Mouse (Mus musculus) midbrain, embryonic 13.5 days (tissue): ENCODE measurements around the gene Gm49318. TPM values are rescaled to one million over a fixed set of nuclear protein-coding genes. Genes with fewer than 3 reads are reported as not detected.

Experiments used
- ATAC-seq: fragments of 200-750 bp; cut with Nextera tagmentation; 2 replicates; pipeline ENCODE4 v1.8.0; 2017; ENCODE audit warnings: mild to moderate bottlenecking, moderate TSS enrichment, moderate library complexity
- H3K27ac ChIP-seq: fragments of 300-500 bp; sonication (generic); 2 replicates; pipeline ENCODE4 v1.5.1; 2015; ENCODE audit warnings: inconsistent platforms, mild to moderate bottlenecking, moderate library complexity
- H3K27me3 ChIP-seq: fragments of 300-500 bp; sonication (generic); 2 replicates; pipeline ENCODE4 v1.6.1; 2015; ENCODE audit warnings: mild to moderate bottlenecking, inconsistent platforms
- H3K36me3 ChIP-seq: fragments of 300-500 bp; sonication (generic); 2 replicates; pipeline ENCODE4 v1.6.1; 2015; ENCODE audit warnings: mild to moderate bottlenecking, inconsistent platforms
- H3K4me1 ChIP-seq: fragments of 300-500 bp; sonication (generic); replicated peaks from 2 replicates; pipeline ENCODE4 v1.6.1; 2015; ENCODE audit warnings: inconsistent platforms
- H3K4me2 ChIP-seq: fragments of 300-500 bp; sonication (generic); replicated peaks from 2 replicates; pipeline ENCODE4 v1.6.1; 2015; ENCODE audit warnings: moderate library complexity, mild to moderate bottlenecking, inconsistent platforms
- H3K4me3 ChIP-seq: fragments of 300-500 bp; sonication (generic); replicated peaks from 2 replicates; pipeline ENCODE4 v1.5.1; 2015; ENCODE audit warnings: mild to moderate bottlenecking, inconsistent platforms
- H3K9ac ChIP-seq: fragments of 300-500 bp; sonication (generic); replicated peaks from 2 replicates; pipeline ENCODE4 v1.6.1; 2015; ENCODE audit warnings: mild to moderate bottlenecking, inconsistent platforms
- H3K9me3 ChIP-seq: fragments of 300-500 bp; sonication (generic); 2 replicates; pipeline ENCODE4 v1.6.1; 2016; ENCODE audit warnings: mild to moderate bottlenecking, inconsistent platforms
- WGBS: fragments of 180-500 bp; shearing (Covaris S2); methylation state at CpG from one replicate; pipeline ENCODE4 v1.1.7; 2015; 5-methylcytosine and 5-hydroxymethylcytosine counted together
- polyA plus RNA-seq: library from polyadenylated mRNA; unstranded; fragments of >200 nt; fragmentation: Nextera tagmentation; extraction: Ambion mirVana; gene quantifications from 2 replicates; pipeline ENCODE4 v1.2.1, GENCODE M21; 2015

Gm49318 gene
- polyA plus RNA-seq, 1 experiment from 2014 or later: not detected

DNA sequence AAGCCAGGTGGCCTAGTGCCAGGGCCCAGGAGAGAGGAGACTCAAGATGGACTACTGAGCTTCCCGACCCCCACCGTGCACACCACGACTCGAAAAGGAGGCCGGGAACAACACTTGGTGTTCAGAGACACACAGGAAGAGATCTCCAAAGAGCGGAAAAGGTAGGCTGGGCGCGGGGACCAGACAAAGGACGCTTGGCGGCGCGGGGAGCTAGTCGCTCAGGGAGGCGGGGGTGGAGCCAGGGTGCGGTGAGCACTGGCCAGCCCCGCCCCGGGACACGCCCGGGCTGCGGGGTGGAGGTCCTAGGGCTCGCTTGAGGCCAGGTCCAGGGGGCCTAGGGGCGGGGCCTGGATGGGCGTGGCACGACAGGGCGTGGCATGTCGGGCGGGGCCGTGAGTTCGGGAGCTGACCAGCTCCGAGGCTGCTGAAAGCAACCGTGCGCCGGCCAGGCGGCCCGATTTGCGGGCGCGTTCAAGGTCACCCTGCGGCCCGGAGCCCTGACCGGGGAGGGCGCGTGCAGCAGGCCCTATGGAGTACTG is 20.6 kb downstream of the Gm49318 start:
- H3K9me3 ChIP-seq: no peaks in the 10 kb centered on the region
- peak overlapping the region; percentile 96 for H3K9ac ChIP-seq
- peak overlapping the region; percentile 94 for H3K27ac ChIP-seq
- peak; percentile 46 for ATAC-seq
- H3K27me3 ChIP-seq: peaks cover 7% of the 10 kb centered on the region; the same call in 1 of the 2 replicates
- H3K36me3 ChIP-seq: 0 out of 2 replicates have a peak, but pooled peaks cover 4% of the 10 kb centered on the region
- peak overlapping the region; percentile 99 for H3K4me3 ChIP-seq
- H3K4me2 ChIP-seq: peak overlapping the region; percentile 83
- H3K4me1 ChIP-seq: peaks cover 52% of the 10 kb centered on the region
- WGBS: under 1% methylated on average over 42 of the region's 43 CpGs

- peak; percentile 1; the same call in 1 of the 2 replicates for ATAC-seq
Observed at GRCm38 (mm10) chr9:22049721-22050270, 21.3 kb downstream of the Gm49318 start.

GRCm38 (mm10) chr9:22049315-22049714 is 21.7 kb downstream of the Gm49318 start:
- H3K4me1 ChIP-seq: peaks cover 52% of the 10 kb centered on the region
- H3K9ac ChIP-seq: peak overlapping the region; percentile 96
- H3K9me3 ChIP-seq: no peaks in the 10 kb centered on the region
- H3K36me3 ChIP-seq: 0 out of 2 replicates have a peak, but pooled peaks cover 4% of the 10 kb centered on the region
- H3K4me2 ChIP-seq: peak overlapping the region; percentile 83
- no peak for ATAC-seq
- WGBS: 48% methylated on average over 11 of the region's 11 CpGs
- peak overlapping the region; percentile 99 for H3K4me3 ChIP-seq
- H3K27ac ChIP-seq: peak overlapping the region; percentile 94
- peaks cover 7% of the 10 kb centered on the region; the same call in 1 of the 2 replicates for H3K27me3 ChIP-seq

More at GRCm38 (mm10) chr9:22049721-22050270, 21.3 kb downstream of the Gm49318 start:
- Histone ChIP-seq H3K4me2 (peak overlapping the region; percentile 83), H3K4me1 (peaks cover 57% of the 10 kb centered on the region), H3K36me3 (0 out of 2 replicates have a peak, but pooled peaks cover 4% of the 10 kb centered on the region), H3K4me3 (peak overlapping the region; percentile 99), H3K27me3 (peaks cover 7% of the 10 kb centered on the region; the same call in 1 of the 2 replicates), H3K27ac (peak overlapping the region; percentile 94), H3K9ac (peak overlapping the region; percentile 96), H3K9me3 (no peaks in the 10 kb centered on the region)
- 15% methylated on average over 4 of the region's 4 CpGs for WGBS

GRCm38 (mm10) chr9:22047329-22047728 is 23.7 kb downstream of the Gm49318 start:
- 66% methylated on average over 9 of the region's 9 CpGs for WGBS
- H3K27me3 ChIP-seq: no peaks in the 10 kb centered on the region
- H3K4me2 ChIP-seq: peak overlapping the region; percentile 83
- ATAC-seq: no peak
- H3K36me3 ChIP-seq: 0 out of 2 replicates have a peak, but pooled peaks cover 4% of the 10 kb centered on the region
- peak overlapping the region; percentile 99; the same call in 1 of the 2 replicates for H3K4me3 ChIP-seq
- peak overlapping the region; percentile 32 for H3K9ac ChIP-seq
- no peaks in the 10 kb centered on the region for H3K9me3 ChIP-seq
- H3K27ac ChIP-seq: no peak overlapping the region; the same call in 1 of the 2 replicates
- peaks cover 57% of the 10 kb centered on the region for H3K4me1 ChIP-seq

DNA sequence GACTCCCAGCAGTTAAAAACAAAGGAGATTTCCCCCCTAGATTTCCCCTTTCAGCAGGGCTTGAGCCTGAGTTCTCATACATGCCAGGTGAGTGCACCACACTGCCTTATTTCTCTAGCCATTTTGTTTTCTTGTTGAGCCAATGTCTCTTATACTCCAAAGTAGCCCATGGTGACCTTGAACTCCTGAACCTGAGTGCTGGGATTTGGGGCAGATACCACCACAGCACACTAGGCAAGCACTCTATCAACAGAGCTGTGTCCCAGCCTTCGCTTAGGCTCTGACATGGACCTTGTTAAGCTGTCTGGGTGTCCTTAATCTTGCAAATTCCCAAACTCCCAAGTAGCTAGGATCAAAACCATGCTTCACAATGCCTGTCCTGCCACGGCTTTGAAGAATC is 29.2 kb downstream of the Gm49318 start:
- no peaks in the 10 kb centered on the region for H3K27me3 ChIP-seq
- no peak overlapping the region for H3K27ac ChIP-seq
- no peak for ATAC-seq
- H3K4me3 ChIP-seq: no peak overlapping the region
- no peak overlapping the region for H3K4me2 ChIP-seq
- peaks cover 34% of the 10 kb centered on the region for H3K4me1 ChIP-seq
- H3K9me3 ChIP-seq: no peaks in the 10 kb centered on the region
- WGBS: 62% methylated on average over 2 of the region's 2 CpGs
- no peak overlapping the region for H3K9ac ChIP-seq
- 0 out of 2 replicates have a peak, but pooled peaks cover 7% of the 10 kb centered on the region for H3K36me3 ChIP-seq

GRCm38 (mm10) chr9:22037826-22038225 is 33.2 kb downstream of the Gm49318 start:
- 91% methylated on average over 10 of the region's 10 CpGs for WGBS
- no peak overlapping the region for H3K9ac ChIP-seq
- peaks cover 40% of the 10 kb centered on the region for H3K36me3 ChIP-seq
- no peaks in the 10 kb centered on the region for H3K27me3 ChIP-seq
- H3K9me3 ChIP-seq: no peaks in the 10 kb centered on the region
- peaks cover 44% of the 10 kb centered on the region for H3K4me1 ChIP-seq
- no peak overlapping the region for H3K4me2 ChIP-seq
- ATAC-seq: no peak
- H3K4me3 ChIP-seq: no peak overlapping the region
- no peak overlapping the region for H3K27ac ChIP-seq

GRCm38 (mm10) chr9:22035300-22036044 is 35.6 kb downstream of the Gm49318 start:
- 26% methylated on average over 6 of the region's 6 CpGs for WGBS
- peak; percentile 67 for ATAC-seq
- Histone ChIP-seq H3K27me3 (no peaks in the 10 kb centered on the region), H3K4me3 (no peak overlapping the region), H3K4me2 (no peak overlapping the region), H3K36me3 (peaks cover 64% of the 10 kb centered on the region), H3K4me1 (peaks cover 33% of the 10 kb centered on the region), H3K27ac (peak overlapping the region; percentile 30), H3K9ac (no peak overlapping the region), H3K9me3 (no peaks in the 10 kb centered on the region)

GRCm38 (mm10) chr9:22030386-22030785 is 40.7 kb downstream of the Gm49318 start:
- H3K27me3 ChIP-seq: no peaks in the 10 kb centered on the region
- peaks cover 36% of the 10 kb centered on the region for H3K4me1 ChIP-seq
- H3K27ac ChIP-seq: no peak overlapping the region
- H3K36me3 ChIP-seq: peaks cover 89% of the 10 kb centered on the region
- H3K4me3 ChIP-seq: no peak overlapping the region
- 93% methylated on average over 9 of the region's 9 CpGs for WGBS
- H3K9me3 ChIP-seq: no peaks in the 10 kb centered on the region
- ATAC-seq: no peak
- H3K4me2 ChIP-seq: no peak overlapping the region
- H3K9ac ChIP-seq: no peak overlapping the region

- peaks cover 88% of the 10 kb centered on the region for H3K36me3 ChIP-seq
- peak; percentile 21; the same call in 1 of the 2 replicates for ATAC-seq
- H3K27ac ChIP-seq: 0 out of 2 replicates have a peak overlapping the region, but pooled peaks have one; percentile 45
- no peaks in the 10 kb centered on the region for H3K9me3 ChIP-seq
- no peak overlapping the region for H3K4me2 ChIP-seq
- H3K27me3 ChIP-seq: no peaks in the 10 kb centered on the region
- peaks cover 34% of the 10 kb centered on the region for H3K4me1 ChIP-seq
- 31% methylated on average over 7 of the region's 7 CpGs for WGBS
- no peak overlapping the region for H3K4me3 ChIP-seq
- no peak overlapping the region for H3K9ac ChIP-seq
Observed at GRCm38 (mm10) chr9:22028467-22028866, 42.6 kb downstream of the Gm49318 start.

DNA sequence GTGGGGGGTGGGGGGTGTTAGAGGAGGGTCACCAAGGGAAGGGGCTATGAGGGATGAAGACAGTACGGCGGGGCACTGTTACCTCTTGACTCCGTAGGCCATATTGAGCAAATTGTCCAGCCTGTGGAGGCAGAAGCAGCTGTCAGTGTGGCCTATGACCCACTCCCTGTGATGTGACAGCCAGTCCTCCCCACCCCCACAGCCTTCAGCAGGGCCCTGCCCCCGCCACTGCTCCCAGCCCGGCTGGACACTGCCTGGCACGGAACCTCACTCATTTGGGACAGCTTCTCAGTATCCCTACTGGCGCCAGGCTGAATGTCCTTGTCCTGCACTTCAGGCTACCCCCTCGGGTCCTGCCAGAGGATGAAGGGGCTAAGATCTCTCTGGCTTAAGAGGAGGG is 46.5 kb downstream of the Gm49318 start:
- H3K9me3 ChIP-seq: no peaks in the 10 kb centered on the region
- no peak overlapping the region for H3K4me3 ChIP-seq
- ATAC-seq: peak; percentile 22; the same call in 1 of the 2 replicates
- 0 out of 2 replicates have a peak overlapping the region, but pooled peaks have one; percentile 9 for H3K27ac ChIP-seq
- WGBS: 51% methylated on average over 8 of the region's 8 CpGs
- peaks cover 30% of the 10 kb centered on the region for H3K4me1 ChIP-seq
- H3K9ac ChIP-seq: no peak overlapping the region
- peaks cover 75% of the 10 kb centered on the region for H3K36me3 ChIP-seq
- no peaks in the 10 kb centered on the region for H3K27me3 ChIP-seq
- no peak overlapping the region for H3K4me2 ChIP-seq

- no peak overlapping the region for H3K9ac ChIP-seq
- H3K27ac ChIP-seq: no peak overlapping the region
- ATAC-seq: no peak
- H3K27me3 ChIP-seq: no peaks in the 10 kb centered on the region
- 0 out of 2 replicates have a peak, but pooled peaks cover 2% of the 10 kb centered on the region for H3K4me1 ChIP-seq
- no peak overlapping the region for H3K4me3 ChIP-seq
- H3K4me2 ChIP-seq: no peak overlapping the region
- 73% methylated on average over 7 of the region's 7 CpGs for WGBS
- peaks cover 76% of the 10 kb centered on the region for H3K36me3 ChIP-seq
- H3K9me3 ChIP-seq: no peaks in the 10 kb centered on the region
Observed at GRCm38 (mm10) chr9:22017208-22017825, 53.7 kb downstream of the Gm49318 start.
